Mouse (Mus musculus): ENCODE results near the gene Olfr555. TPM values are rescaled to one million over a fixed set of nuclear protein-coding genes. Genes with fewer than 3 reads are reported as not detected.
"Not testable (repeated sequence)": the region's sequence is repeated elsewhere in the genome, so short reads cannot be mapped to it uniquely, and the experiment has no call there.

Gene Olfr555
- total RNA-seq (2017): not detected in 3 replicates

- no peak for ATAC-seq (replicated peaks; ENCODE audit: insufficient number of reproducible peaks, low FRiP score, low TSS enrichment, poor library complexity, severe bottlenecking)
Measured at GRCm38 (mm10) chr7:102658523-102658922, at the start of gene Olfr555. Olfr555 (plus strand) TSS chr7:102658823.

- no peak for ATAC-seq (replicated peaks; ENCODE audit: insufficient number of reproducible peaks, low FRiP score, low TSS enrichment, poor library complexity, severe bottlenecking)
Measured at GRCm38 (mm10) chr7:102618118-102618517, 40.5 kb upstream of the Olfr555 start, which contains the start of gene Olfr553. Olfr553 (minus strand) TSS chr7:102618218.

- no peak for ATAC-seq (replicated peaks; ENCODE audit: insufficient number of reproducible peaks, low FRiP score, low TSS enrichment, poor library complexity, severe bottlenecking)
Measured at GRCm38 (mm10) chr7:102619608-102620007, 39.0 kb upstream of the Olfr555 start.

- ATAC-seq (replicated peaks; ENCODE audit: insufficient number of reproducible peaks, low FRiP score, low TSS enrichment, poor library complexity, severe bottlenecking): not testable (repeated sequence)
Measured at GRCm38 (mm10) chr7:102620368-102620767, 38.3 kb upstream of the Olfr555 start.

- no peak for ATAC-seq (replicated peaks; ENCODE audit: insufficient number of reproducible peaks, low FRiP score, low TSS enrichment, poor library complexity, severe bottlenecking)
Measured at GRCm38 (mm10) chr7:102636665-102637064, 22.0 kb upstream of the Olfr555 start.

GRCm38 (mm10) chr7:102638132-102638531 is 20.5 kb upstream of the Olfr555 start, which contains the start of gene Olfr554:
Olfr554 (plus strand) TSS chr7:102638432.
- no peak for ATAC-seq (replicated peaks; ENCODE audit: insufficient number of reproducible peaks, low FRiP score, low TSS enrichment, poor library complexity, severe bottlenecking)

GRCm38 (mm10) chr7:102644945-102645344 is 13.7 kb upstream of the Olfr555 start:
- ATAC-seq (replicated peaks; ENCODE audit: insufficient number of reproducible peaks, low FRiP score, low TSS enrichment, poor library complexity, severe bottlenecking): not testable (repeated sequence)

- no peak for ATAC-seq (replicated peaks; ENCODE audit: insufficient number of reproducible peaks, low FRiP score, low TSS enrichment, poor library complexity, severe bottlenecking)
Measured at GRCm38 (mm10) chr7:102664599-102664998, 6.0 kb downstream of the Olfr555 start, which contains the start of gene Olfr556. Olfr556 (plus strand) TSS chr7:102664899.

GRCm38 (mm10) chr7:102665378-102665777 is 6.8 kb downstream of the Olfr555 start:
- no peak for ATAC-seq (replicated peaks; ENCODE audit: insufficient number of reproducible peaks, low FRiP score, low TSS enrichment, poor library complexity, severe bottlenecking)

GRCm38 (mm10) chr7:102676225-102676624 is 17.6 kb downstream of the Olfr555 start:
- ATAC-seq (replicated peaks; ENCODE audit: insufficient number of reproducible peaks, low FRiP score, low TSS enrichment, poor library complexity, severe bottlenecking): no peak

- ATAC-seq (replicated peaks; ENCODE audit: insufficient number of reproducible peaks, low FRiP score, low TSS enrichment, poor library complexity, severe bottlenecking): no peak
Measured at GRCm38 (mm10) chr7:102681916-102682315, 23.3 kb downstream of the Olfr555 start.

- peak; percentile 98 for ATAC-seq (replicated peaks; ENCODE audit: insufficient number of reproducible peaks, low FRiP score, low TSS enrichment, poor library complexity, severe bottlenecking)
Measured at GRCm38 (mm10) chr7:102686944-102687501, 28.4 kb downstream of the Olfr555 start, which contains the start of gene Trim68. Trim68 (minus strand) TSS chr7:102687327.

GRCm38 (mm10) chr7:102695358-102696125 is 36.9 kb downstream of the Olfr555 start, which contains the start of gene Olfr557:
Olfr557 (plus strand) TSS chr7:102695910.
- ATAC-seq (replicated peaks; ENCODE audit: insufficient number of reproducible peaks, low FRiP score, low TSS enrichment, poor library complexity, severe bottlenecking): peak; percentile 50; the same call in 1 of the 2 replicates

- no peak for ATAC-seq (replicated peaks; ENCODE audit: insufficient number of reproducible peaks, low FRiP score, low TSS enrichment, poor library complexity, severe bottlenecking)
Measured at GRCm38 (mm10) chr7:102698461-102698860, 39.8 kb downstream of the Olfr555 start.

- ATAC-seq (replicated peaks; ENCODE audit: insufficient number of reproducible peaks, low FRiP score, low TSS enrichment, poor library complexity, severe bottlenecking): no peak
Measured at GRCm38 (mm10) chr7:102701915-102702314, 43.3 kb downstream of the Olfr555 start, which contains the start of gene Olfr558. Olfr558 (plus strand) TSS chr7:102702215.

Other genes with a start within 250 kb of the Olfr555 start
- 39.1 to 107 TPM (median 51.1 TPM) in 3 replicates for gene Rrm1, start 217.1 kb upstream of the Olfr555 start, total RNA-seq (2017)
- gene Olfr543, start 177.1 kb upstream of the Olfr555 start, total RNA-seq (2017): not detected in 3 replicates
- not detected in 3 replicates for gene Olfr544, start 170.5 kb upstream of the Olfr555 start, total RNA-seq (2017)
- not detected in 3 replicates for gene Olfr545, start 159.2 kb upstream of the Olfr555 start, total RNA-seq (2017)
- not detected in 3 replicates for gene Olfr547, start 124.1 kb upstream of the Olfr555 start, total RNA-seq (2017)
- not detected in 3 replicates for gene Olfr548-ps1, start 117.9 kb upstream of the Olfr555 start, total RNA-seq (2017)
- gene Olfr549, start 109.0 kb upstream of the Olfr555 start, total RNA-seq (2017): not detected in 3 replicates
- 35.2 to 57.9 TPM (median 45.9 TPM) in 3 replicates for gene Trim21, start 93.3 kb upstream of the Olfr555 start, total RNA-seq (2017)
- gene Olfr550, start 87.4 kb upstream of the Olfr555 start, total RNA-seq (2017): not detected in 3 replicates
- gene Olfr551, start 66.9 kb upstream of the Olfr555 start, total RNA-seq (2017): 0.76 TPM in 1 of 3 replicates, not detected in the others
- not detected in 3 replicates for gene Olfr552, start 61.1 kb upstream of the Olfr555 start, total RNA-seq (2017)
- 0.43 TPM in 1 of 3 replicates, not detected in the others for gene Olfr553, start 40.6 kb upstream of the Olfr555 start, total RNA-seq (2017)
- gene Olfr554, start 20.4 kb upstream of the Olfr555 start, total RNA-seq (2017): not detected in 3 replicates
- gene Olfr556, start 6.1 kb downstream of the Olfr555 start, total RNA-seq (2017): not detected in 3 replicates
- gene Trim68, start 28.5 kb downstream of the Olfr555 start, total RNA-seq (2017): 4.6 to 15.2 TPM (median 9.5 TPM) in 3 replicates
- gene Olfr557, start 37.1 kb downstream of the Olfr555 start, total RNA-seq (2017): not detected in 3 replicates
- gene Olfr558, start 43.4 kb downstream of the Olfr555 start, total RNA-seq (2017): not detected in 3 replicates
- gene Olfr33, start 60.2 kb downstream of the Olfr555 start, total RNA-seq (2017): not detected in 3 replicates
- not detected in 3 replicates for gene Olfr559, start 68.7 kb downstream of the Olfr555 start, total RNA-seq (2017)
- gene Olfr560, start 100.5 kb downstream of the Olfr555 start, total RNA-seq (2017): not detected in 3 replicates
- not detected in 3 replicates for gene Olfr78, start 100.6 kb downstream of the Olfr555 start, total RNA-seq (2017)
- not detected in 3 replicates for gene Olfr561, start 112.4 kb downstream of the Olfr555 start, total RNA-seq (2017)
- gene Olfr564, start 144.7 kb downstream of the Olfr555 start, total RNA-seq (2017): not detected in 3 replicates
- not detected in 3 replicates for gene Olfr566, start 199.9 kb downstream of the Olfr555 start, total RNA-seq (2017)
- gene Olfr568, start 218.3 kb downstream of the Olfr555 start, total RNA-seq (2017): not detected in 3 replicates
- gene Olfr569, start 232.1 kb downstream of the Olfr555 start, total RNA-seq (2017): not detected in 3 replicates
- gene Olfr570, start 235.8 kb downstream of the Olfr555 start, total RNA-seq (2017): not detected in 3 replicates

Measured in monocyte, adult 5-6 weeks (primary cell).